Mouse (Mus musculus): ENCODE measurements around the gene Cldn24. TPM values are rescaled to one million over a fixed set of nuclear protein-coding genes. Genes with fewer than 3 reads are reported as not detected.
A peak's percentile ranks its signal among the peaks of the same experiment; 100 is the strongest.

Gene Cldn24
- polyA plus RNA-seq, 1 experiment from 2014 or later = not detected

GRCm38 (mm10) chr8:47859259-47859658 is 37.3 kb downstream of the Cldn24 start:
- Histone ChIP-seq H3K27ac (ENCODE audit: low read length) (no peak overlapping the region), H3K4me3 (ENCODE audit: low read depth, low read length) (no peak overlapping the region), H3K36me3 (ENCODE audit: control insufficient read depth, insufficient read depth, low read length) (peaks cover 34% of the 10 kb centered on the region), H3K9ac (replicated peaks; ENCODE audit: low read depth, low read length) (no peak overlapping the region), H3K27me3 (ENCODE audit: control insufficient read depth, insufficient read depth, low read length) (no peaks in the 10 kb centered on the region), H3K9me3 (ENCODE audit: control insufficient read depth, low read depth, low read length) (no peaks in the 10 kb centered on the region), H3K4me2 (replicated peaks; ENCODE audit: low read depth, low read length) (no peak overlapping the region), H3K4me1 (ENCODE audit: control insufficient read depth, insufficient read depth, low read length) (no peaks in the 10 kb centered on the region)
- 90% methylated on average over 12 of the region's 12 CpGs for WGBS
- no peak for ATAC-seq (ENCODE audit: insufficient number of reproducible peaks, insufficient read depth, low FRiP score, low read depth)

GRCm38 (mm10) chr8:47866568-47866967 is 44.6 kb downstream of the Cldn24 start:
- Histone ChIP-seq H3K27me3 (ENCODE audit: control insufficient read depth, insufficient read depth, low read length) (no peaks in the 10 kb centered on the region), H3K27ac (ENCODE audit: low read length) (no peak overlapping the region), H3K4me2 (replicated peaks; ENCODE audit: low read depth, low read length) (no peak overlapping the region), H3K4me3 (ENCODE audit: low read depth, low read length) (no peak overlapping the region), H3K36me3 (ENCODE audit: control insufficient read depth, insufficient read depth, low read length) (peaks cover 44% of the 10 kb centered on the region), H3K9ac (replicated peaks; ENCODE audit: low read depth, low read length) (no peak overlapping the region), H3K9me3 (ENCODE audit: control insufficient read depth, low read depth, low read length) (no peaks in the 10 kb centered on the region), H3K4me1 (ENCODE audit: control insufficient read depth, insufficient read depth, low read length) (no peaks in the 10 kb centered on the region)
- whole genome bisulfite sequencing = 80% methylated on average over 8 of the region's 8 CpGs
- ATAC-seq (ENCODE audit: insufficient number of reproducible peaks, insufficient read depth, low FRiP score, low read depth) = no peak

- Histone ChIP-seq H3K9ac (replicated peaks; ENCODE audit: low read depth, low read length) (no peak overlapping the region), H3K4me3 (ENCODE audit: low read depth, low read length) (no peak overlapping the region), H3K4me2 (replicated peaks; ENCODE audit: low read depth, low read length) (no peak overlapping the region), H3K36me3 (ENCODE audit: control insufficient read depth, insufficient read depth, low read length) (peaks cover 44% of the 10 kb centered on the region), H3K27me3 (ENCODE audit: control insufficient read depth, insufficient read depth, low read length) (no peaks in the 10 kb centered on the region), H3K4me1 (ENCODE audit: control insufficient read depth, insufficient read depth, low read length) (no peaks in the 10 kb centered on the region), H3K9me3 (ENCODE audit: control insufficient read depth, low read depth, low read length) (no peaks in the 10 kb centered on the region), H3K27ac (ENCODE audit: low read length) (no peak overlapping the region)
- 26% methylated on average over 8 of the region's 8 CpGs for WGBS
- ATAC-seq (ENCODE audit: insufficient number of reproducible peaks, insufficient read depth, low FRiP score, low read depth) = peak; percentile 66
Measured at GRCm38 (mm10) chr8:47867067-47867466, 45.1 kb downstream of the Cldn24 start.

Other genes starting within 250 kb of the Cldn24 start
- gene Ing2, start 146.6 kb upstream of the Cldn24 start, polyA plus RNA-seq (2014; fragmentation: Nextera tagmentation; extraction: Ambion mirVana) = 14.7 and 17.2 TPM in 2 replicates
- gene Cdkn2aip, start 108.2 kb upstream of the Cldn24 start, polyA plus RNA-seq (2014; fragmentation: Nextera tagmentation; extraction: Ambion mirVana) = 23.7 and 24.2 TPM in 2 replicates
- not detected in 2 replicates for gene Cldn22, start 2.3 kb downstream of the Cldn24 start, polyA plus RNA-seq (2014; fragmentation: Nextera tagmentation; extraction: Ambion mirVana)
- 12.0 and 13.3 TPM in 2 replicates for gene Wwc2, start 168.8 kb downstream of the Cldn24 start, polyA plus RNA-seq (2014; fragmentation: Nextera tagmentation; extraction: Ambion mirVana)